Mouse (Mus musculus) erythroid progenitor cell, adult 5-6 weeks (primary cell): ENCODE data around the gene Tlcd1. TPM values are rescaled to one million over a fixed set of nuclear protein-coding genes. Genes with fewer than 3 reads are reported as not detected.

Experiments
- ATAC-seq: replicated peaks from 2 replicates; pipeline ENCODE4 v1.8.0; 2016; ENCODE audit warnings: moderate number of reproducible peaks, mild to moderate bottlenecking, moderate TSS enrichment, inconsistent platforms; ENCODE audit not compliant: poor library complexity, low FRiP score, severe bottlenecking
- total RNA-seq, 2 experiments: library from RNA; stranded (forward) in 1 of 2; stranded (reverse) in 1 of 2; fragments of 150-400 nt in 1 of 2; fragments of 186-747, 209-891 nt in 1 of 2; gene quantifications; 2 replicates each; pipeline versions ENCODE4 v1.2.3 to v1.2.4; 2015 to 2017; ENCODE audit warnings: low replicate concordance in 2 of 2

Gene Tlcd1
- total RNA-seq, 2 experiments from 2014 or later, result 107 to 174 TPM

- ATAC-seq, result no peak
These were observed 16.3 kb upstream of the Tlcd1 start for GRCm38 (mm10) chr11:78160171-78160570.

- ATAC-seq, result no peak
These were observed 15.8 kb upstream of the Tlcd1 start for GRCm38 (mm10) chr11:78160675-78161074.

- no peak for ATAC-seq
These were observed 15.3 kb upstream of the Tlcd1 start for GRCm38 (mm10) chr11:78161169-78161568.

GRCm38 (mm10) chr11:78161968-78162367 lies 14.5 kb upstream of the Tlcd1 start:
- no peak for ATAC-seq

GRCm38 (mm10) chr11:78162504-78162903 lies 14.0 kb upstream of the Tlcd1 start:
- ATAC-seq, result no peak

- ATAC-seq, result no peak
These were observed 13.5 kb upstream of the Tlcd1 start for GRCm38 (mm10) chr11:78163045-78163444.

- ATAC-seq, result peak; percentile 7
These were observed 12.6 kb upstream of the Tlcd1 start for GRCm38 (mm10) chr11:78163681-78164603.

GRCm38 (mm10) chr11:78164604-78164923 lies 11.9 kb upstream of the Tlcd1 start:
- ATAC-seq, result peak; percentile 8; the same call in 1 of the 2 replicates

- ATAC-seq, result peak; percentile 68
These were observed 11.4 kb upstream of the Tlcd1 start, which contains the start of gene Traf4 for GRCm38 (mm10) chr11:78164924-78165760. TSS of gene Traf4 (minus strand) at chr11:78165589.

- peak; percentile 38 for ATAC-seq
These were observed 10.8 kb upstream of the Tlcd1 start for GRCm38 (mm10) chr11:78165761-78166109.

- ATAC-seq, result no peak
These were observed 10.3 kb upstream of the Tlcd1 start for GRCm38 (mm10) chr11:78166161-78166560.

- no peak for ATAC-seq
These were observed 9.9 kb upstream of the Tlcd1 start for GRCm38 (mm10) chr11:78166640-78167039.

- no peak for ATAC-seq
These were observed 9.1 kb upstream of the Tlcd1 start for GRCm38 (mm10) chr11:78167257-78167959.

GRCm38 (mm10) chr11:78168541-78169468 lies 7.7 kb upstream of the Tlcd1 start:
- ATAC-seq, result peak; percentile 60

GRCm38 (mm10) chr11:78170306-78170705 lies 6.2 kb upstream of the Tlcd1 start:
- ATAC-seq, result no peak

- ATAC-seq, result no peak
These were observed 5.2 kb upstream of the Tlcd1 start for GRCm38 (mm10) chr11:78171328-78171727.

- ATAC-seq, result no peak
These were observed 4.3 kb upstream of the Tlcd1 start for GRCm38 (mm10) chr11:78172034-78172747.

- ATAC-seq, result no peak
These were observed 3.6 kb upstream of the Tlcd1 start for GRCm38 (mm10) chr11:78172748-78173383.
